26 mouse cellular contexts compared by ENCODE assay signal in genomic region chr13:112000293-112000665, GRCm38 (mm10).
DNase-seq lines count a peak whose midpoint lies in the region; ATAC-seq and TF ChIP-seq lines count a peak whose summit lies in the region.
"Had no signal": no experiment of that assay in that cellular context is flagged by ENCODE, and none has a peak within 500 bp of the region (broad histone marks: within the 10 kb centered on the region; RNA-seq: fewer than 3 reads in every experiment).

No protein-coding gene starts in this region.

- H3K4me2 ChIP-seq in hindbrain, embryonic 13.5 days, result no peak overlapping the region
- H3K4me2 ChIP-seq in hindbrain, embryonic 12.5 days (replicated peaks), result no peak overlapping the region
- H3K4me2 ChIP-seq: embryonic facial prominence, embryonic 15.5 days; heart, embryonic 11.5 days; liver, embryonic 13.5 days; neural tube, embryonic 15.5 days had no signal

- no peak overlapping the region for H3K9ac ChIP-seq in hindbrain, embryonic 13.5 days
- no peak overlapping the region for H3K9ac ChIP-seq in hindbrain, embryonic 12.5 days
- H3K9ac ChIP-seq: embryonic facial prominence, embryonic 15.5 days; forebrain, embryonic 15.5 days; liver, embryonic 13.5 days; neural tube, embryonic 15.5 days had no signal

- no peaks in the 10 kb centered on the region for H3K36me3 ChIP-seq in hindbrain, embryonic 13.5 days
- no peaks in the 10 kb centered on the region for H3K36me3 ChIP-seq in hindbrain, embryonic 12.5 days
- no peaks in the 10 kb centered on the region for H3K36me3 ChIP-seq in spleen, adult 2 months (ENCODE audit: control insufficient read depth, insufficient read depth, low read length)
- H3K36me3 ChIP-seq: embryonic facial prominence, embryonic 15.5 days; forebrain, embryonic 15.5 days; liver, embryonic 13.5 days; neural tube, embryonic 15.5 days had no signal

- H3K27me3 ChIP-seq in hindbrain, embryonic 13.5 days, result no peaks in the 10 kb centered on the region
- H3K27me3 ChIP-seq in hindbrain, embryonic 12.5 days, result no peaks in the 10 kb centered on the region
- no peaks in the 10 kb centered on the region for H3K27me3 ChIP-seq in spleen, adult 2 months (ENCODE audit: control insufficient read depth, insufficient read depth, low read length)
- H3K27me3 ChIP-seq: embryonic facial prominence, embryonic 15.5 days; forebrain, embryonic 15.5 days; neural tube, embryonic 15.5 days; Patski had no signal

- DNase-seq in spleen, adult 2 months (ENCODE audit: low read depth in 1 of 2, low spot score in 2 of 2), result no peak
- DNase-seq in spleen, postnatal 14 days (ENCODE audit: low spot score in 2 of 2), result no peak
- peak; percentile 17 for DNase-seq in CD4-positive helper T cell, adult 2 months (ENCODE audit: low read depth, low spot score)
- DNase-seq in left cerebral cortex, postnatal 25 days (ENCODE audit: low spot score in 2 of 2), result no peak
- DNase-seq: adrenal gland, postnatal 10 days; cerebellum, adult 11 months; gastrocnemius, postnatal 25 days; heart, adult 18-20 months; kidney, adult 2 months; kidney, postnatal 4 days; left cerebral cortex, postnatal 4 days; liver, embryonic 13.5 days; lung, adult 2 months; lung, postnatal 10 days; midbrain, embryonic 14.5 days; retina, postnatal 1 day; right cerebral cortex, postnatal 14 days had no signal

- H3K9me3 ChIP-seq in hindbrain, embryonic 13.5 days, result no peaks in the 10 kb centered on the region
- H3K9me3 ChIP-seq in hindbrain, embryonic 12.5 days (replicated peaks), result no peaks in the 10 kb centered on the region
- H3K9me3 ChIP-seq: embryonic facial prominence, embryonic 15.5 days; forebrain, embryonic 15.5 days; liver, embryonic 13.5 days; neural tube, embryonic 15.5 days had no signal

- peaks cover 44% of the 10 kb centered on the region for H3K4me1 ChIP-seq in hindbrain, embryonic 13.5 days (replicated peaks)
- H3K4me1 ChIP-seq in hindbrain, embryonic 12.5 days, result peaks cover 23% of the 10 kb centered on the region
- H3K4me1 ChIP-seq in spleen, adult 2 months (ENCODE audit: control insufficient read depth, insufficient read depth, insufficient read length), result peaks cover 39% of the 10 kb centered on the region
- peaks cover 12% of the 10 kb centered on the region for H3K4me1 ChIP-seq in bone marrow, adult 2 months (ENCODE audit: control insufficient read depth, insufficient read depth, low read length)

- H3K27ac ChIP-seq in hindbrain, embryonic 13.5 days, result peak overlapping the region; percentile 40; the same call in 1 of the 2 replicates
- H3K27ac ChIP-seq in hindbrain, embryonic 12.5 days, result no peak overlapping the region
- peak overlapping the region; percentile 92 for H3K27ac ChIP-seq in spleen, adult 2 months (ENCODE audit: insufficient read depth, low read length)
- peak overlapping the region; percentile 42; the same call in 1 of the 2 replicates for H3K27ac ChIP-seq in bone marrow, adult 2 months (ENCODE audit: control insufficient read depth, insufficient read depth, low read depth, low read length, poor library complexity)
- H3K27ac ChIP-seq: embryonic facial prominence, embryonic 15.5 days; forebrain, embryonic 15.5 days; liver, embryonic 13.5 days; macrophage had no signal

- WGBS in hindbrain, embryonic 13.5 days, result 40% methylated on average over 6 of the region's 6 CpGs
- WGBS in hindbrain, embryonic 12.5 days, result 51% methylated on average over 6 of the region's 6 CpGs
- 35% methylated on average over 6 of the region's 6 CpGs for WGBS in spleen, adult 2 months
- WGBS in bone marrow, adult 2 months, result 36% methylated on average over 6 of the region's 6 CpGs

- no peak overlapping the region for H3K4me3 ChIP-seq in hindbrain, embryonic 13.5 days
- H3K4me3 ChIP-seq in hindbrain, embryonic 12.5 days, result no peak overlapping the region
- no peak overlapping the region for H3K4me3 ChIP-seq in spleen, adult 2 months (ENCODE audit: extremely low read depth, insufficient read depth, insufficient read length)
- H3K4me3 ChIP-seq in bone marrow, adult 2 months (replicated peaks; ENCODE audit: control insufficient read depth, low read depth, low read length), result no peak overlapping the region
- H3K4me3 ChIP-seq: embryonic facial prominence, embryonic 15.5 days; forebrain, embryonic 15.5 days; liver, embryonic 13.5 days; neural tube, embryonic 15.5 days had no signal

- no peak for TF ChIP-seq CTCF in spleen, adult 2 months (IDR thresholded peaks at IDR 0.05; ENCODE audit: extremely low read depth, insufficient read depth, insufficient read length, insufficient replicate concordance)
- no peak for TF ChIP-seq CTCF in bone marrow, adult 2 months (IDR thresholded peaks at IDR 0.05; ENCODE audit: control insufficient read depth, insufficient read depth, low read length)

- intact Hi-C loops in left cerebral cortex, postnatal 25 days (cut with DNase I), result no loop called here

- no peak for ATAC-seq in hindbrain, embryonic 13.5 days (ENCODE audit: low FRiP score)
- no peak for ATAC-seq in hindbrain, embryonic 12.5 days (ENCODE audit: low FRiP score)
- ATAC-seq: Patski had no signal

- TF ChIP-seq POLR2A in spleen, adult 2 months (IDR thresholded peaks at IDR 0.05; ENCODE audit: low read depth, low read length), result no peak
- no peak for TF ChIP-seq POLR2A in bone marrow, adult 2 months (IDR thresholded peaks at IDR 0.05; ENCODE audit: borderline replicate concordance, control insufficient read depth, low read depth, low read length)
